Mouse (Mus musculus): Measurements from ENCODE around the gene Stard10.

DNA sequence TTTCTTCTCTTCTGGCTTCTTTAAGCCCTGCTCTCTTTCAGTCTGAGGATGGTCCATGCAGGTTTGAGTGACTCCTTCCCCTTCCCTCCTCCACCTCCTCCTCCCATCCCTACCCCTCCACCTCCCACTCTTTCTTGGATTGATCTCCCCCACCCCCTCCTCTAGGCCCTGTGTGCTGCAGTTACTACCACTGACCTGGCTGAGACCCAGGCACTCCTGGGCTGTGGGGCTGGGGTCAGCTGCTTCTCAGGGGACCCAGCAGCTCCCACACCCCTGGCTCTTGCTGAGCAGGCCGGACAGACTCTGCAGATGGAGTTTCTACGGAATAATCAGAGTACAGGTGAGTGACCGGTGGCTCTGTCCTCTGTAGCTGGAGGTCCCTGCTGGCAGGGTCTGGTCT is 77.7 kb downstream of the Stard10 start:
- TF ChIP-seq POLR2A (IDR thresholded peaks at IDR 0.05; ENCODE audit: insufficient read depth, low read depth, low read length) = no peak
- TF ChIP-seq CTCF (IDR thresholded peaks at IDR 0.05; ENCODE audit: insufficient read depth, low read depth, low read length) = no peak

Measured in olfactory bulb, adult 2 months (tissue).